Mouse (Mus musculus) CD4-positive, CD25-positive, alpha-beta regulatory T cell, adult 9 weeks (primary cell): ENCODE measurements around the gene Vmn1r179. TPM values are rescaled to one million over a fixed set of nuclear protein-coding genes. Genes with fewer than 3 reads are reported as not detected.

Source experiments
- polyA plus RNA-seq: library from polyadenylated mRNA; unstranded; fragments of 100-300 nt; shearing (Covaris generic); gene quantifications from one replicate; pipeline ENCODE4 v1.2.1, GENCODE M21; 2017

Vmn1r179 gene
- polyA plus RNA-seq: 0.07 TPM

GRCm38 (mm10) chr7:23926678-23927077, at the start of gene Vmn1r179:
TSS of gene Vmn1r179 (plus strand) at chr7:23926978.

DNA sequence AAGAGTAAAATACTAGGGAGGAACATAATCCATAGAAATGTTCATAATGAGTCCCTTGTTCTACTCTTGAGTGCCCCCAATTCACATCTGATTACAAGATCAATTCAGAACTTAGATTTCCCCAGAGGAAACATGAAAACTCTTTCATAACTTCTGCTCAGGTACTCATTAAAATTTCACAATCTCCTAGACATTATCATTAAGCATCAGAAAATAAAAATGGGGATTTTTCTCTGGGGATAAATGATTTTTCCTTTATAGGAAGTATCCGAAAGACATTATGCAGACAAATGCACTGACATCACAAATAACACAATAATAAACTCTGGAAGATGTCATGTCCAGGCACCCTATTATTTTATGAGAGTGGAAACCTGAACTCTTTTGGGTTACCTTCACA, 35.1 kb upstream of the Vmn1r179 start, which contains the start of gene Vmn1r178:
Gene Vmn1r178, plus strand, starts transcription at position 301 of the 400 bp plus-strand sequence.

GRCm38 (mm10) chr7:23950332-23950731, 23.6 kb downstream of the Vmn1r179 start, which contains the start of gene Vmn1r180:
TSS of gene Vmn1r180 (plus strand) at chr7:23950632.

GRCm38 (mm10) chr7:23974315-23974714, 47.5 kb downstream of the Vmn1r179 start, which contains the start of gene Vmn1r181:
TSS of gene Vmn1r181 (plus strand) at chr7:23974615.

Other genes starting within 250 kb of the Vmn1r179 start
- not detected for gene Vmn1r173, start 226.3 kb upstream of the Vmn1r179 start, polyA plus RNA-seq
- 0.04 TPM for gene Vmn1r174, start 174.7 kb upstream of the Vmn1r179 start, polyA plus RNA-seq
- not detected for gene Vmn1r175, start 116.3 kb upstream of the Vmn1r179 start, polyA plus RNA-seq
- not detected for gene Vmn1r176, start 89.6 kb upstream of the Vmn1r179 start, polyA plus RNA-seq
- not detected for gene Vmn1r177, start 60.5 kb upstream of the Vmn1r179 start, polyA plus RNA-seq
- not detected for gene Vmn1r178, start 35.0 kb upstream of the Vmn1r179 start, polyA plus RNA-seq
- gene Vmn1r180, start 23.7 kb downstream of the Vmn1r179 start, polyA plus RNA-seq: not detected
- gene Vmn1r181, start 47.6 kb downstream of the Vmn1r179 start, polyA plus RNA-seq: not detected
- not detected for gene V1rd19, start 74.7 kb downstream of the Vmn1r179 start, polyA plus RNA-seq
- gene Vmn1r183, start 126.3 kb downstream of the Vmn1r179 start, polyA plus RNA-seq: 0.05 TPM
- 42.6 TPM for gene Zfp180, start 154.9 kb downstream of the Vmn1r179 start, polyA plus RNA-seq
- 1.6 TPM for gene Zfp112, start 185.3 kb downstream of the Vmn1r179 start, polyA plus RNA-seq
- gene Zfp235, start 207.2 kb downstream of the Vmn1r179 start, polyA plus RNA-seq: 21.9 TPM
- gene Zfp114, start 248.1 kb downstream of the Vmn1r179 start, polyA plus RNA-seq: 1.2 TPM